Mouse (Mus musculus) urinary bladder, postnatal 4 days (tissue): Measurements from ENCODE around the gene Arhgap15.
A peak's percentile ranks its signal among the peaks of the same experiment; 100 is the strongest.

Experiments
- DNase-seq, 2 experiments: peaks; one replicate each; pipeline ENCODE4 v3.0.0; 2021 to 2022; ENCODE audit warnings: low spot score in 2 of 2

Gene Arhgap15

DNA sequence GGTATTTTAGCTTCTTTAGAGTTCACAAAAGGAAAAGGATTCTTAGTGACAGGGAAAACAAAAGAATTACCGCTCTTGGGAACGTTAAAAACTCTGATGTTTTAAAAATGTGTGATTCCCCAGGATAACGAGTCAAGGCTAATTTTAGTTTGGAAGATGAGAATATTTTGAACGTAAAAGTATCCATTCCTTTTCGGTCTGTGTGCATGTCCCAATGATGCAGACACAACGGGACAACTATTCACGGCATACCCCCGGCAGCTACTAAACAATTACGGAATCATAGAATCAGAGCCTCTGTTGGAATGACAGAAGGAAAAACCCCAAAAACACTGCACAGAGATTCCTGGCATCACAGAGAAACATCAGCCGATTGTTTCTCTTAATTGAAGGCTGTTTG is 281.2 kb downstream of the Arhgap15 start:
- no peak for DNase-seq

- no peak for DNase-seq
Observed at GRCm38 (mm10) chr2:44039522-44040203, 291.0 kb downstream of the Arhgap15 start.

- DNase-seq = no peak
Observed at GRCm38 (mm10) chr2:44044088-44044487, 295.5 kb downstream of the Arhgap15 start.

- DNase-seq = no peak
Observed at GRCm38 (mm10) chr2:44044634-44045033, 296.0 kb downstream of the Arhgap15 start.

GRCm38 (mm10) chr2:44045231-44045630 is 296.6 kb downstream of the Arhgap15 start:
- DNase-seq = no peak

DNA sequence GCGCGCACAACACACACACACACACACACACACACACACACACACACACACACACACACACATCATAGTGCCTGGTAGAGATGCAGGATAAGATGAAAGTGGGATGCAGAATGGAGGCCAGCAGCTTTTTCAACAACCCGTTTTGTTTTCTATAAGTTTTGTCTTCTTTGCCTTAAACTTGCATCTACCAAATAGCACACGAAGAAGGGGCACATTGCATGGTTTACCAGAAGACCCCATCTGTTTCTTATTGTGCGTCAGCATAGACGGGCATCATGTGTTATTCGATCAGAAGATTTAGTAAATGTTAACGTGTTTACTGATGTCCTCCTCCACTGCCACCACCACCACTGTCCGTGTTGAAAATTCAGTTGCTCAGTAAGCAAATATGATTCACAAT is 311.7 kb downstream of the Arhgap15 start:
- DNase-seq = no peak

DNA sequence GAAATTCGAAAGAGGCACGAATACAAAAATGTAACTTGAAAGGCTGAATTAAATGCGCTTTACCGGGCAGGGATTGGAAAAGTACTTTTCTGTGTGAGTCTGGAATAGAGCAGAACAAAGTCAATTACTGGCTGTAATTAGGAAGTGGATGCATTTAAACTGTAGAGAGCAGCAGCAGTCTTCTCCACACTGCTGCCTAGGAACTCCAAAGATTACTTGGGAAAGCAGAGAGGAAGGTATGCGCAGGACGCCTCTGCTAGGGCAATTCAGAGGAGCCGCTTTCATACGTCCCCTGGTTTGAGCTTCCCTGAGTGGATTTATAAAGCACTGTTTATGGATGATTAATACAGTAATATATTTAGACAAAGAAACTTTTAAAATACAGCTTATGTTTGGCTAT is 312.1 kb downstream of the Arhgap15 start:
- DNase-seq = no peak

GRCm38 (mm10) chr2:44065067-44065466 is 316.4 kb downstream of the Arhgap15 start:
- DNase-seq = no peak

GRCm38 (mm10) chr2:44068151-44068840 is 319.7 kb downstream of the Arhgap15 start:
- no peak for DNase-seq

DNA sequence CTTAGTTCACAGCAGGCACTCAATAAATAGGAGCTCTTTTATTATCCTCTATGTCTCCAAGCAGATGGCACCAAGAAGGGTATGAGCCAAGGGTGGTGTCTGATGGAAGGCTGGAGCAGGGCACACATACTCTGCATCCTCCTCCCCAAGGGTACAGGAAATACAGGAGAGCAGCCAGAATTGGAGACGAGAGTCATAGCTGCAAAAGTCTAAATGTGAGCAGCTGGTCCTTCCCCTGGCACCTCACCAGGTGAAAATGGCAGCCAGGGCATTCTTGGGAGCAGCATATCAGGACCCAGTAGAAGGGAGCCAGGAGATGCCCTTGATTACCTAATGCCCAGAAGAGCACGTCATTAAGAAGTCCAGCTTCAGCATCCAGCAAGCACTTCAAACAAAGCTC is 320.3 kb downstream of the Arhgap15 start:
- no peak for DNase-seq

DNA sequence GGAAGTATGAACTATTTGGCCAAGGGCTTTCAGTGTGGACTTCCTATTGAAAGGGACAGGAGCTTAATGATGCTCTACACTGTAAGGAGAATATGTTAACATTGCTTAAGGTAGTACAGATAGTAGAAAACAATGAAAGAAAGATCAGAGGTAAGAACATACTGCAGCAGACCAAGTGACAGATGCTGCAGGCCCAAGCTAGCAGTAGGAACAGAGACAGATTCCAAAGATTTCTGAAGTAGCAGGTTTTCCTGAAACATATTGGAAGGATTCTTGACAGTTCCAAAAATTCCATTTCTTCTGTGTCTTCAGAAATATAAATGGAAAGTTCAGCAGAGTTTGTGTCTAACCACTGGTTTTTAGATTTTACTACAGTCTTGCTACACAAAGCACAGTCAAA is 327.9 kb downstream of the Arhgap15 start:
- DNase-seq = no peak

- DNase-seq = no peak
Observed at GRCm38 (mm10) chr2:44080530-44080929, 331.9 kb downstream of the Arhgap15 start.

DNA sequence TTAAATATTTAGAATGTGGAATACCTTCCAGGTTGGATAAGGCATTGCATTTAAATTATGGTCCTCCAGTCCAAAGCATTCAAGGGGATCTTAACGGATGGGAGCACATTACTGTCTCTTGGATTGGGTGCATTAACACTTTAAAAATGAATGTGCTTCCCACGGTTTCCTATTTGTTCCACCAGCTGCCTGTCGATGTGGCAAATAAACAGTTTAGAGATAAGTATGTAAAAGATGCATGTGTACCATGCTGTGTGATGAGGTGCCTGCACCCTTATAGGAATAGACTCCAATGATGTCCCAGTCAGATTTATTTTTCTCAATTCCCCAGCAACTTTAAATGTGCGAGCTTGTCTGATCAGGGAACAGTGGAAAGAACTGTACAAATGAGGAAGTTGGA is 332.6 kb downstream of the Arhgap15 start:
- no peak for DNase-seq

- DNase-seq = no peak
Observed at GRCm38 (mm10) chr2:44084471-44084870, 335.8 kb downstream of the Arhgap15 start.

DNA sequence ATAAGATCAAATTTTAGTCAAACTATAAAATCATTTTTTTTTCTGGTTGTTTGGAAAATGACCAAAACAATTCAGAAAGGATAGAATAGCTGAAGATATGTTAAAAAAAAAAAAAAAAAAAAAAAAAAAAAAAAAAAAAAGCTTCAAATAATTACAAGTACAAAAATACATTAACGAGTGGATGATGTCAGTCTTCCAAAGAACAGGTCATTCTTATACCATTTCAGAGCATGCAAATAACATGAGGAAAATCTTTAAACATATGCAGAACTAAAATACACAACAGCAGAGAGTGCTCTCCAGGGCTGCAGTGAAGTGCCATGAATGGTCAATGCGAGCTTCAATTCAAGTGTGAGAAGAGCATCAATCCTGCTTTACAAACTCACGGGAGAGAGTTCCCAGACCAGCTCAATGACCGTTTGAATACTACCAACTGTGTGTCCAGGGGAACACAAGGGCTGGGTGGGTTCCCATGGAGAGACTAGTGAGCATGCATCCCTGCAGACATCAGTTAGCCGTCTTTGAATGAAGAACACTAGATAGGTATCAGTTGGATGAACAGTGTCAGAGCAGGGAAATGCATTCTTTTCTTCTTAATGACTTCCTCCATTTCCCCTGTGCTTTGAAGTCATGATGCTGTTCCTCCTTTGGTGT is 337.9 kb downstream of the Arhgap15 start:
- DNase-seq = no peak

DNA sequence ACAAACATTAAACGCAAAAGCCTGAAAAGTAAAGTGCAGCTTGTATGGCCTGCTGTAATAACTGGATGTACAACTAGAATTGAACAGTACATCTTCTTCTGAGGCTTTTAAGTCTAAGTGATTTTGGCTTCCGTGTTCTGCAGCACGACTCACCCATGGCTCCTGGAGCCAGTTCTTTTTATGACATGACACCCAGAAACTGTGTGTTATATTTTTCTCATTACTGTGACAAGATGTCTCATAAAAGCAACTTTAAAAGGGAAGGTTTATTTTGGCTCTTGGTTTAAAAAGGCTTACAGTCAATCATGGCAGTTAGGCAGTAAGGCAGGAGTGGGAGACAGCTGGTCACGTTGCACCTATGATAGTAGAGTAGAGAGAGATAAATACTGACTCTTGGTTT is 349.9 kb downstream of the Arhgap15 start:
- no peak for DNase-seq

DNA sequence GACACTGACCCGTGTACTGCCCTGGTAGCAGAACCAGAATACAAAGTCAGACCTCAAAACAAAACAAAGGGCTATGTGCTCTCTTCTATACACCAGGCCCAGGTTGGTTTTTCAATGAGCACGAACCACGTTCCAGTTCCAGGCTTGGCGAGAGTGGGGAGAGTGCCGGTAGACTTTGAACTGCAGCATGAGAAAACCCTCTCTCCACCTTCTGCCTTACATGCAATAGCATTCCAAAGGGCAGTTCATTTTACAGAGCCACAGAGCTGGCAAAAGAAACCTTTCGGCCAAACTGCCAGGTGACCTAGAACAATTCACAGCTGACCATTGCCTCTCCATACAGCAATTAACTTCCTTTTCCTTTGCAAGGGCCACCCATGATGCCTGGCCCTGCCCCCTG is 353.7 kb downstream of the Arhgap15 start:
- no peak for DNase-seq

DNA sequence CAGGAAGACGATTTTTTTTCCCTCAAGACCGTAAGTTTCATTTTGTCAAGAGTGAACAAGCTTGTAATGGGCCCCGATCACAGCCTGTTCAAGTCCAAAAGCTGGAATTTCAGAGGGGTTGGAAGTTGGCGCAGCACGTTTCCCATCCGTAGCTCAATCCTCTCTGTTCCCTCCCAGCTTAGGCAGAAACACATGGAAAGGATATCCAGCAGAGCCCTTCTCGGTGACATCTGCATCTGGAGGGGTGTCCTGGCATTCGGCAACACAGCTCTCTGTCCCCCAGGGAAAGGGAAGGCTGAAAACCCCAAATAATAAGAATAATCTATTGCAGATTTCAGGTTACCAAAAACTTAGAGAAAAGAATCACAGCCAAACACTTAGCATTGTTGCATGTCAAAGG is 354.7 kb downstream of the Arhgap15 start:
- no peak for DNase-seq

- no peak for DNase-seq
Observed at GRCm38 (mm10) chr2:44103742-44104141, 355.1 kb downstream of the Arhgap15 start.

- peak; percentile 60 to 61 for DNase-seq
Observed at GRCm38 (mm10) chr2:44104282-44105197, 355.9 kb downstream of the Arhgap15 start.

- DNase-seq = no peak
Observed at GRCm38 (mm10) chr2:44105198-44105555, 356.6 kb downstream of the Arhgap15 start.

DNA sequence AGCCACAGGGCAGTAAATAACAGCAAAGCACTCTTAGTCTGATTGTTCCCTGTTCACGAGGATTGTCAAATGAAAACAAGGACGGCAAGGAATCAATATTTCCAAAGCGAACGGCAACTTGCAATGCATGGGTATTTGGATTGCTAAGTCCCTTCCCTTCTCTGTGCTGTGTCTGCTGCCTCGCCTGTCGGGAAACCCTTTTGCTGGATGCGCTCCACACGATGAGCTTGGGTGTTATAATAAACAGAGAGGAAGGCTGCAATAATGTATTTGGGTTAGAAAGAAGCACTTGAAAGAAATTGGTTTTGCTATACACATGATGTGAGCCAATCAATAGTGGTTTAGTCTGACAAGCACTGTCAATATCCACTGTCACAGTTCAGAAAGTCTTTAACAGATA is 357.7 kb downstream of the Arhgap15 start:
- no peak for DNase-seq
